Mouse (Mus musculus) C2C12 (cell line): ENCODE measurements at regions not wholly inside any gene's neighbourhood (a gene's known extent, or its start where the extent isn't known, plus 50 kb on each side); places are given as distances from the start of the nearest gene placed in this dataset.

ENCODE experiments used
- H3K27me3 ChIP-seq: one replicate; pipeline ENCODE4 v1.6.1; 2011; ENCODE audit not compliant: control insufficient read depth, insufficient read depth, insufficient read length
- H3K36me3 ChIP-seq: one replicate; pipeline ENCODE4 v1.6.1; 2011; ENCODE audit not compliant: control insufficient read depth, insufficient read depth
- H3K4me3 ChIP-seq: one replicate; pipeline ENCODE4 v1.5.1; 2011; ENCODE audit warnings: mild to moderate bottlenecking, control low read depth; ENCODE audit not compliant: poor library complexity, insufficient read depth, severe bottlenecking
- H3K79me2 ChIP-seq: one replicate; pipeline ENCODE4 v1.6.1; 2011; ENCODE audit not compliant: control insufficient read depth, insufficient read depth
- H3K79me3 ChIP-seq: one replicate; pipeline ENCODE4 v1.6.1; 2011; ENCODE audit warnings: low read depth, control low read depth
- H3ac ChIP-seq: one replicate; pipeline ENCODE3; 2011; ENCODE audit warnings: low read depth; ENCODE audit not compliant: control insufficient read depth, insufficient read length
- CEBPB ChIP-seq: IDR thresholded peaks from one replicate; pipeline ENCODE4 v1.6.1; 2011; ENCODE audit warnings: low read depth, mild to moderate bottlenecking, control low read depth, moderate library complexity
- CTCF ChIP-seq: IDR thresholded peaks from one replicate; pipeline ENCODE4 v1.5.1; 2011; ENCODE audit not compliant: control insufficient read depth, insufficient read depth, insufficient read length
- FOSL1 ChIP-seq: IDR thresholded peaks from one replicate; pipeline ENCODE4 v1.8.0; 2011; ENCODE audit warnings: mild to moderate bottlenecking, low read length; ENCODE audit not compliant: poor library complexity, insufficient read depth, severe bottlenecking
- MAX ChIP-seq: IDR thresholded peaks from one replicate; pipeline ENCODE4 v1.6.1; 2011; ENCODE audit warnings: mild to moderate bottlenecking, control low read depth
- MYOD1 ChIP-seq: IDR thresholded peaks from one replicate; pipeline ENCODE4 v1.6.1; 2011; ENCODE audit warnings: low read depth; ENCODE audit not compliant: control insufficient read depth, insufficient read length
- MYOG ChIP-seq: IDR thresholded peaks from one replicate; pipeline ENCODE4 v1.6.1; 2011; ENCODE audit not compliant: control insufficient read depth, insufficient read length; ENCODE audit errors: extremely low read depth
- USF1 ChIP-seq: IDR thresholded peaks from one replicate; pipeline ENCODE4 v1.6.1; 2011; ENCODE audit warnings: low read depth, mild to moderate bottlenecking, control low read depth, moderate library complexity

GRCm38 (mm10) chr12:104637046-104638032 is 114.4 kb downstream of the Dicer1 start:
- Histone ChIP-seq H3K27me3 (peaks cover 11% of the 10 kb centered on the region), H3ac (no peak overlapping the region), H3K4me3 (no peak overlapping the region), H3K79me3 (no peaks in the 10 kb centered on the region), H3K79me2 (no peaks in the 10 kb centered on the region), H3K36me3 (no peaks in the 10 kb centered on the region)
- TF ChIP-seq MYOG (no peak), CEBPB (no peak), CTCF (no peak), USF1 (no peak)

- Histone ChIP-seq H3ac (no peak overlapping the region), H3K4me3 (no peak overlapping the region), H3K27me3 (peaks cover 10% of the 10 kb centered on the region), H3K36me3 (no peaks in the 10 kb centered on the region), H3K79me2 (no peaks in the 10 kb centered on the region), H3K79me3 (no peaks in the 10 kb centered on the region)
- no peak for TF ChIP-seq MYOG
- TF ChIP-seq CEBPB, result no peak
- no peak for TF ChIP-seq FOSL1
Measured at GRCm38 (mm10) chr12:104636474-104636873, 115.3 kb downstream of the Dicer1 start.

GRCm38 (mm10) chr12:104634818-104635217 is 116.9 kb downstream of the Dicer1 start:
- peaks cover 10% of the 10 kb centered on the region for H3K27me3 ChIP-seq
- TF ChIP-seq MAX (no peak), CEBPB (no peak), MYOD1 (no peak), MYOG (no peak), FOSL1 (no peak), USF1 (no peak), CTCF (no peak)
- H3ac ChIP-seq, result no peak overlapping the region
- H3K4me3 ChIP-seq, result no peak overlapping the region
- H3K79me3 ChIP-seq, result no peaks in the 10 kb centered on the region
- no peaks in the 10 kb centered on the region for H3K36me3 ChIP-seq
- H3K79me2 ChIP-seq, result no peaks in the 10 kb centered on the region

- Histone ChIP-seq H3K79me2 (no peaks in the 10 kb centered on the region), H3K27me3 (peaks cover 4% of the 10 kb centered on the region), H3K36me3 (no peaks in the 10 kb centered on the region), H3ac (no peak overlapping the region), H3K4me3 (no peak overlapping the region), H3K79me3 (no peaks in the 10 kb centered on the region)
- TF ChIP-seq USF1, result no peak
- TF ChIP-seq MYOD1, result no peak
- no peak for TF ChIP-seq MAX
- TF ChIP-seq CEBPB, result no peak
- TF ChIP-seq MYOG, result no peak
- TF ChIP-seq CTCF, result no peak
- no peak for TF ChIP-seq FOSL1
Measured at GRCm38 (mm10) chr12:104630590-104630989, 121.2 kb downstream of the Dicer1 start.

GRCm38 (mm10) chr12:104629449-104629848 is 122.3 kb downstream of the Dicer1 start:
- H3K4me3 ChIP-seq, result no peak overlapping the region
- no peak overlapping the region for H3ac ChIP-seq
- TF ChIP-seq MAX, result no peak
- no peak for TF ChIP-seq MYOG
- TF ChIP-seq MYOD1, result no peak
- no peak for TF ChIP-seq CTCF
- TF ChIP-seq CEBPB, result no peak
- no peak for TF ChIP-seq USF1
- TF ChIP-seq FOSL1, result no peak

GRCm38 (mm10) chr12:104626054-104626453 is 125.7 kb downstream of the Dicer1 start:
- H3K79me3 ChIP-seq, result no peaks in the 10 kb centered on the region
- no peaks in the 10 kb centered on the region for H3K27me3 ChIP-seq
- no peak overlapping the region for H3K4me3 ChIP-seq
- no peaks in the 10 kb centered on the region for H3K36me3 ChIP-seq
- no peaks in the 10 kb centered on the region for H3K79me2 ChIP-seq
- no peak for TF ChIP-seq MAX
- no peak for TF ChIP-seq FOSL1
- no peak for TF ChIP-seq USF1
- TF ChIP-seq MYOG, result no peak
- TF ChIP-seq CTCF, result no peak
- no peak for TF ChIP-seq MYOD1
- no peak for TF ChIP-seq CEBPB
- H3ac ChIP-seq, result no peak overlapping the region

More at GRCm38 (mm10) chr12:104629449-104629848, 122.3 kb downstream of the Dicer1 start:
- no peaks in the 10 kb centered on the region for H3K79me3 ChIP-seq
- H3K27me3 ChIP-seq, result peaks cover 4% of the 10 kb centered on the region
- H3K36me3 ChIP-seq, result no peaks in the 10 kb centered on the region
- H3K79me2 ChIP-seq, result no peaks in the 10 kb centered on the region
